In the genomic region with DNA sequence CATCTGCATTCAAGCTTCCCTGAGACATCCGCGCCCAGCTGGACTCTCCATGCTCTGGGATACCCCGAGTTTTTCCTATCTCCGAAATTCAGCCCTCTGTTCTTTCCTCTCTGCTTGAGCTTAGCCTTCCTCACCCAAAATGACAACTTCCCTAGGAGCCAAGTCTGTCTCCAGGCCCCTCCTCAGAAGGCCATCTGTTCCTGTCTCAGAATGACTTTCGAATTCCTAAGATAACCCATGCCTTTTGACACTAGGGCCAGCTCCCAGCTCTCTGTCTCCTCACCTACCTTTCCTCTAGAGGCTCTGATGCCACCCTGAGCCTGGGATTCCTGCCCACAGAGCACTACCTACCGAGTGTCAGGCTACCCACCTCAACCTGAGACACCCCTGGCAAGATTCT, we compare ENCODE assay signal across 8 mouse cellular contexts. TPM values are rescaled to one million over a fixed set of nuclear protein-coding genes. Genes with fewer than 3 reads are reported as not detected.
A peak's percentile ranks its signal among the peaks of the same experiment; 100 is the strongest.
DNase-seq lines count a peak whose midpoint lies in the region; ATAC-seq and TF ChIP-seq lines count a peak whose summit lies in the region.

Gene Nme2, minus strand, starts transcription at position 101 of the 400 bp plus-strand sequence.

- peak within 1 kb of the TSS; percentile 72 for H3K4me3 ChIP-seq in heart, adult 2 months
- peak within 1 kb of the TSS; percentile 75 to 83 for H3K4me3 ChIP-seq in ES-E14 (ENCODE audit: insufficient read depth in 1 of 2, low read depth in 1 of 2, low read length in 2 of 2, poor library complexity in 1 of 2, severe bottlenecking in 1 of 2)
- H3K4me3 ChIP-seq in neural tube, embryonic 13.5 days: peak within 1 kb of the TSS; percentile 61

- no peak for TF ChIP-seq CTCF in heart, adult 2 months (IDR thresholded peaks at IDR 0.05)

- H3K9ac ChIP-seq in heart, adult 2 months (ENCODE audit: low read depth, low read length): peak within 1 kb of the TSS; percentile 81
- H3K9ac ChIP-seq in ES-E14 (ENCODE audit: insufficient read depth, low read depth, low read length, poor library complexity, severe bottlenecking): peak within 1 kb of the TSS; percentile 89
- peak within 1 kb of the TSS; percentile 79 for H3K9ac ChIP-seq in neural tube, embryonic 13.5 days

- in situ Hi-C loops in ES-E14 (cut with MboI; ENCODE audit: low sequenced_read_pairs in 2 of 2, unreplicated experiment in 2 of 2): no loop called here

- peaks cover 10% of the 10 kb centered on the region for H3K4me1 ChIP-seq in heart, adult 2 months (ENCODE audit: control insufficient read depth, insufficient read depth, low read length)
- peaks cover 3 to 17% of the 10 kb centered on the region in 2 experiments for H3K4me1 ChIP-seq in ES-E14 (ENCODE audit: control insufficient read depth in 2 of 2, insufficient read depth in 2 of 2, low read length in 2 of 2, poor library complexity in 1 of 2)
- peaks cover 40% of the 10 kb centered on the region for H3K4me1 ChIP-seq in neural tube, embryonic 13.5 days (replicated peaks)

- H3K9me3 ChIP-seq in ES-E14 (ENCODE audit: control insufficient read depth, insufficient read depth, low read depth, low read length): no peaks in the 10 kb centered on the region
- no peaks in the 10 kb centered on the region for H3K9me3 ChIP-seq in neural tube, embryonic 13.5 days

- 3% methylated on average over 6 of the region's 6 CpGs for WGBS in heart, adult 2 months
- WGBS in neural tube, embryonic 13.5 days: 4% methylated on average over 6 of the region's 6 CpGs

- DNase-seq in heart, adult 2 months: no peak
- no peak for DNase-seq in heart, adult 11 months
- DNase-seq in ES-E14 (ENCODE audit: low read depth, low spot score): no peak
- no peak for DNase-seq in heart, postnatal 10 days
- no peak for DNase-seq in left cerebral cortex, postnatal 4 days
- no peak for DNase-seq in c-Kit-positive CD71-positive TER-119-positive erythroid progenitor cells, embryonic 14.5 days (ENCODE audit: low spot score)

- intact Hi-C loops in heart, adult 2 months (cut with DNase I): loop anchor here (1.0 to 5.0 kb wide), 3 partner anchors 12 to 69 kb away; partner anchors contain the start of genes Gm20390, Mbtd1, Nme1 and Spag9
- intact Hi-C loops in heart, postnatal 10 days (cut with DNase I): no loop called here
- intact Hi-C loops in left cerebral cortex, postnatal 4 days (cut with DNase I): no loop called here

- TF ChIP-seq POLR2A in heart, adult 2 months (IDR thresholded peaks at IDR 0.05; ENCODE audit: insufficient read depth, low read depth, low read length): no peak

- no peak for TF ChIP-seq EP300 in heart, adult 2 months (IDR thresholded peaks at IDR 0.05; ENCODE audit: insufficient read depth, low read depth, low read length)

- peak; percentile 26; the same call in 1 of the 2 replicates for ATAC-seq in erythroblast, adult 5-6 weeks (replicated peaks; ENCODE audit: low FRiP score, poor library complexity, severe bottlenecking)
- peak; percentile 37; the same call in 1 of the 2 replicates for ATAC-seq in neural tube, embryonic 13.5 days (ENCODE audit: low read depth)

- H3K27ac ChIP-seq in heart, adult 2 months: peak within 1 kb of the TSS; percentile 81
- peak within 1 kb of the TSS; percentile 85 for H3K27ac ChIP-seq in ES-E14 (ENCODE audit: insufficient read depth, low read depth, low read length, poor library complexity, severe bottlenecking)
- H3K27ac ChIP-seq in neural tube, embryonic 13.5 days (replicated peaks): peak within 1 kb of the TSS; percentile 87

- no peaks in the 10 kb centered on the region for H3K27me3 ChIP-seq in heart, adult 2 months (ENCODE audit: control insufficient read depth, insufficient read depth, low read length)
- H3K27me3 ChIP-seq in neural tube, embryonic 13.5 days: no peaks in the 10 kb centered on the region

- H3K79me2 ChIP-seq in heart, adult 2 months (replicated peaks; ENCODE audit: control insufficient read depth, insufficient read depth, low read length): no peaks in the 10 kb centered on the region

- peaks cover 4% of the 10 kb centered on the region; the same call in 1 of the 2 replicates for H3K36me3 ChIP-seq in heart, adult 2 months (ENCODE audit: control insufficient read depth, insufficient read depth, low read length)
- peaks cover 50% of the 10 kb centered on the region for H3K36me3 ChIP-seq in ES-E14 (ENCODE audit: control insufficient read depth, insufficient read depth, low read length, poor library complexity, severe bottlenecking)
- H3K36me3 ChIP-seq in neural tube, embryonic 13.5 days: peaks cover 61% of the 10 kb centered on the region

- H3K4me2 ChIP-seq in neural tube, embryonic 13.5 days: peak within 1 kb of the TSS; percentile 94

TF ChIP-seq in ES-E14, 5 proteins besides CTCF, POLR2A, EP300 and RAD21:
- TF ChIP-seq CHD2 (IDR thresholded peaks at IDR 0.05; ENCODE audit: low read depth, low read length): no peak
- no peak for TF ChIP-seq ZC3H11A (IDR thresholded peaks at IDR 0.05; ENCODE audit: borderline replicate concordance, low read depth, low read length)

RNA-seq across cellular contexts. Expression of gene Nme2, which starts in this region (rescaled TPM):
- total RNA-seq in heart, adult 2 months (2021): 1,000 to 10,000 TPM in 1 of 2 experiments, 100 to 1,000 TPM in 1; 935 to 1,129 TPM
- 469 and 474 TPM in 2 replicates for polyA plus RNA-seq in heart, adult 2 months (2012; rRNA removed)
- 833 and 1,053 TPM in 2 replicates for total RNA-seq in ES-E14 (2012; rRNA removed)
- 53.4 and 89.2 TPM in 2 replicates for total RNA-seq in erythroblast, adult 5-6 weeks (2015; ENCODE audit: low replicate concordance)
- total RNA-seq in erythroblast, adult 5-6 weeks (2017; ENCODE audit: low replicate concordance): 11.8 and 32.5 TPM in 2 replicates
- 1,000 to 10,000 TPM; 1,170 to 1,184 TPM for total RNA-seq in heart, postnatal 10 days (2021)
- 100 to 1,000 TPM; 317 to 378 TPM for total RNA-seq in left cerebral cortex, postnatal 4 days (2021)
- polyA plus RNA-seq in neural tube, embryonic 13.5 days (2015; fragmentation: Nextera tagmentation; extraction: Ambion mirVana): 86.7 and 107 TPM in 2 replicates
